Mouse (Mus musculus) megakaryocyte, embryonic 14.5 days (primary cell): ENCODE measurements at regions not wholly inside any gene's neighbourhood (a gene's known extent, or its start where the extent isn't known, plus 50 kb on each side); places are given as distances from the start of the nearest gene placed in this dataset.

ENCODE experiments used
- H3K27me3 ChIP-seq: replicated peaks from 2 replicates; pipeline ENCODE3; 2012; ENCODE audit warnings: inconsistent platforms
- H3K36me3 ChIP-seq: replicated peaks from 2 replicates; pipeline ENCODE3; 2012; ENCODE audit warnings: low read length, inconsistent platforms, mixed read lengths
- H3K4me1 ChIP-seq: 2 replicates; pipeline ENCODE4 v1.6.1; 2012; ENCODE audit warnings: inconsistent platforms
- H3K4me3 ChIP-seq: replicated peaks from 2 replicates; pipeline ENCODE3; 2012; ENCODE audit warnings: moderate library complexity, mild to moderate bottlenecking, inconsistent platforms
- H3K9me3 ChIP-seq: 2 replicates; pipeline ENCODE4 v1.6.1; 2012; ENCODE audit warnings: inconsistent platforms
- FLI1 ChIP-seq: IDR thresholded peaks from 2 replicates; pipeline ENCODE4 v1.6.1; 2012; ENCODE audit warnings: low read length, inconsistent platforms, mixed read lengths
- GATA1 ChIP-seq: IDR thresholded peaks from 3 replicates; pipeline ENCODE4 v1.6.1; 2012; ENCODE audit warnings: mixed read lengths, low read length, inconsistent platforms, borderline replicate concordance

DNA sequence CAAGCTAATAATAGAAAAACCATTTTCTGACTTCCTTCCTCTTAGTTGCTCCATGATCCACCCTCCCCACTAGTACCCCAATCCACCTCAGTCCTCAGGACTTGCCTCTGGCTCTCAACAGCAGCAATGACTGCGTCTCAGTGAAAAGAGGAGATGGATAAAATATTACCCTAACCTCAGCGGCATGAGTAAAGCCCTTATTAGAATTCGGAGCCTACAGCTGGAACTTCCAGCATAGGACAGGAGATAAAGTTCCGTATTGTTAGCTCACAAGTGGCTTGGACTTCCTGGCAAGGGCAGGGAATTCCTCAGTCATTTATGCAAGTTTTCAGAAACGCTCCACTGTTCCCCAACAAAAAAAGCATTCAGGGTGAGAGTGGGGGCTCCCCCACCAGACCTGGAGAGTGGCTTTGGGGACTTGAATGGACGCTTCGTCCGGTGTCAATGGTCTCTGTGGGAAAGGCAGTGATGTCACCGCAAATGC is 106.2 kb upstream of the Pabpc6 start:
- no peaks in the 10 kb centered on the region for H3K36me3 ChIP-seq
- H3K4me3 ChIP-seq: peak overlapping the region; percentile 78
- H3K4me1 ChIP-seq: peaks cover 48% of the 10 kb centered on the region
- H3K27me3 ChIP-seq: no peaks in the 10 kb centered on the region
- H3K9me3 ChIP-seq: no peaks in the 10 kb centered on the region
- TF ChIP-seq GATA1 (no peak), FLI1 (no peak)

DNA sequence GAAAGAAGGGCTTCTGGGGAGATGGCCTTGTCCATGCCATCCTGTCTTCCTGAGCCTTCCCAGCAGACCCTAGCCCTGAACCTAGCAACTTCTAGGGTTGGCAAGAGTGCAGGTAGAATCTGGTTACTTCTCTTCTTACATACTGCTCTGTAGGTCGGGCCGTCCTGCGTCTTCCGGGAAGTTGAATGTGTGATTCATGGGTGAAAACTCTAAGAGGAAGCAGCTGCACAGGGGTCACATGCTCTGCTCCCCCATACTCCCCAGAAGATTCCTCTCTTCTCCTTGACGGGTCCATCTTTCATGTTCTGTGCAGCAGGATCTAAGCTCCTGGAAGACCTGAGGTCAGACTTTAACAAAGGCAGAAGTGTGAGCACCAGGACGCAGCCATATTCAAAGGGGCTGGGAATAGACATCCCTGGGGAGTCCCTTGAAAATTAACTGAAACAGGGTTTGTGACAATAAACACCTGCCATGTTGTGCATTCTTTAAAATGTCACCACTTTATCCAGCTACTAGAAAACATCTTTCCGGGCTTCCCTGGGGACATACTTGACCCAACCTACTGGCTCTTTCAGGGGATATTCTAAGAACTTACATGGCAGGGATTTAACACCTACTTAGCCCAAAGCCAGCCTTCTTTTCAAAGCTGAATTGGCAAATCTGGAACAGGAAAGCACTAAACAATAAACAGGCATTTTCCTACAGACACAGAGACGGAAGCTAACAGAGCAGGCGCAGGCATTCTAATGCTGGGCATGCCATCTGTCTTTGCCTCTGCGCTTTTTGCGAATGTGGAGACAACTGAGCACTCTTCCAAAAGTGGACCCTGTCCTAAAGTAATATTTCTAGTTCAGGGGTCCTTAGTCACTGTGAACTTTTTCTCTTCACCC is 105.5 kb upstream of the Pabpc6 start:
- no peak for TF ChIP-seq FLI1
- no peak for TF ChIP-seq GATA1
- H3K4me3 ChIP-seq: no peak overlapping the region
- H3K4me1 ChIP-seq: peaks cover 48% of the 10 kb centered on the region
- H3K36me3 ChIP-seq: no peaks in the 10 kb centered on the region
- no peaks in the 10 kb centered on the region for H3K9me3 ChIP-seq
- no peaks in the 10 kb centered on the region for H3K27me3 ChIP-seq

DNA sequence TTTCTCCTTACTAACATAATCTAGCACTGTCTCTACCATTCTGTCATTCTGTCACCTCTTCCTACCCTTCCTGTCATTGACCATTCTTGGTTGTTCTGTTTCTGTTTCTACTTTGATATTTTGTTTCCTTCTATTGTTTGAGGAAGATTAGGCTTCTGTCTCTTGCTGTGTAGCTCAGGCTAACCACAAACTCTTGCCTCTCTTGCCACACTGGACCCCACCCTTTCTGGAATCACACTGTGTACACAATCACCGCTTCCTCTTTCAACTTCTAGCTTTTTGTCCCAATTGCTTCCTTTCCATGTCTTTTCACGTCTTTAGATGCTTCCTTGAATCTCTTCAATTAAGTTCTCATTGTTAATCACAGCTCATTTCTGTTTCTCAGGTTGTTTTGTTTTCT is 104.2 kb upstream of the Pabpc6 start:
- 0 out of 2 replicates have a peak, but pooled peaks cover 3% of the 10 kb centered on the region for H3K9me3 ChIP-seq
- H3K27me3 ChIP-seq: no peaks in the 10 kb centered on the region
- no peaks in the 10 kb centered on the region for H3K36me3 ChIP-seq
- peaks cover 58% of the 10 kb centered on the region for H3K4me1 ChIP-seq
- no peak for TF ChIP-seq FLI1
- H3K4me3 ChIP-seq: no peak overlapping the region

DNA sequence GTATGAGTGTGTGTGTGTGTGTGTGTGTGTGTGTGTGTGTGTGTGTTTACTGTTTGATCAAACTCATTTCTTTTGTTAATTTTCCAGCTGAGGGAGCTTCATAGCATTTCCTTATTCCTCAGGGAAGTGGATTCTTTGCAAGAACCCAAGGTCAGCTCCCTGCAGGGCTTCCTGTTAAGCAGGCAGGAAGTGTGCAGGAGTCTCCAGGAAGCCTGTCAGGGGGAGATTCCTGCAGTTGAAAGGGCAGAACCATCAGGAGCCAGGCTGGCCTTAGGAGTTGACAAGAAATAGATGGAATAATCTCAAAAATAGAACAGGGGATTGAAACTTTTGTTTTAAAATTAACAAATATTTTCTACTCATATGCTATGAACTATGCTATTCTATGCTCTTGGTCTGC is 98.8 kb upstream of the Pabpc6 start:
- no peak overlapping the region for H3K4me3 ChIP-seq
- no peak for TF ChIP-seq GATA1
- no peaks in the 10 kb centered on the region for H3K36me3 ChIP-seq
- peaks cover 39% of the 10 kb centered on the region for H3K4me1 ChIP-seq
- H3K27me3 ChIP-seq: peaks cover 5% of the 10 kb centered on the region
- 0 out of 2 replicates have a peak, but pooled peaks cover 3% of the 10 kb centered on the region for H3K9me3 ChIP-seq

DNA sequence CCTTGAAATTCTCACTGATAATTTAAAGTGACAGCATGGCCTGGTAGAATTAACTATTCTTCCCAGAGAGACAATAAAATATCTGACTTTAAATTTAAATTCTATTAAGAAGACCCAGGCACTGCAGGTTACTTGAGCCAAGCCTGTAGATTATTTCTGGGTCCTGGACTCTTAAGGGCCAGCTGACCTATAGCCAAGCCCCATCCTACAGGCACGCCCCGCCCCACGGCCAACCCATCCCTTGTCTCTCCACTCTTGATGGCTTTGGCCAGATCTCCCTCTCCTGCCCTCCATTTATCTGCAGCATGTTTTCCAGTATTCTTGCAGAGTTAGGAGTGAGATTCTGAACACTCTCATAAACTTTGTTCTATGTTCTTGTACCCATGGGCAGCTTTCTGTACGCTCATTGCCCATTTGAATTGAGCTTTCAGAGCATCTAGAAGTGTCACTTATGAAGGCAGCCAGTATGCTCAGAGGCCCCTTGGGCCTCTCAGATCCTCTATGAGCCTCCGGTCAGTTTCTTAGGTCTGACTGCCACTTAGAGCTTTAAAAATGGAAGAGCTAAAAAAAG is 96.2 kb upstream of the Pabpc6 start:
- no peaks in the 10 kb centered on the region for H3K36me3 ChIP-seq
- peaks cover 43% of the 10 kb centered on the region for H3K4me1 ChIP-seq
- H3K9me3 ChIP-seq: 0 out of 2 replicates have a peak, but pooled peaks cover 3% of the 10 kb centered on the region
- TF ChIP-seq GATA1: no peak
- TF ChIP-seq FLI1: no peak
- H3K4me3 ChIP-seq: no peak overlapping the region
- H3K27me3 ChIP-seq: peaks cover 8% of the 10 kb centered on the region

DNA sequence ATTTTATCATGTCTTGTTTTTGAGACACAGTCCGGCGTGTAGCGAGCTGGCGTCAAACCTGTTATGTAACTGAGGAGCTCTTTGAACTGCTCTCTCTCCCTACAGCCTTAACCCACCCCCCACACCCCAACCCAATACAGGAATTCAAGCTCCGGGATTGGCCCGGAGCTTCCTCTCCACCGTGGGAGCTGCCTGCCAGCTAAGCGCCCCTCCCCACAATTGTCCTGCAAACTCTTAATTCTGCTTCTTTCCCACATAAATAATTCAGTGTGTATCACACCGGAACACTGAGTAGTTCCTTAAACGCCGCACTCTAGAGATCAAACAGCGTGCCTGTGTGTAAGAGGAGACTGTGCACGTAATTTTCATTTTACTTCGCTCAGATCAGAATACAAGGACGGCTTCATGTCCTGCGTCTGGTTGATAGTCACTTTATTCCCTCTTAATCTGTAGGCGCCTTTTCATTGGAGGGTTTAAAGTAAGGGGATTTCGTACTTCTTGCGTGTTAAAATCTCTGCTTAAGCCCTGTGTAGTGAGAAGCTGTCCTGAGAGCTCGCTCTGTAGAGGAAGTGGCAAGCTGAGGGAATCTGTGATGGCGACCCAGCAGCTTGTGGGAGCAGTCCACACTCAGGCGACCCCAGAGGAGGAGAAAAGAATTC is 95.3 kb upstream of the Pabpc6 start:
- H3K4me3 ChIP-seq: peak overlapping the region; percentile 84
- TF ChIP-seq FLI1 (no peak), GATA1 (no peak)

DNA sequence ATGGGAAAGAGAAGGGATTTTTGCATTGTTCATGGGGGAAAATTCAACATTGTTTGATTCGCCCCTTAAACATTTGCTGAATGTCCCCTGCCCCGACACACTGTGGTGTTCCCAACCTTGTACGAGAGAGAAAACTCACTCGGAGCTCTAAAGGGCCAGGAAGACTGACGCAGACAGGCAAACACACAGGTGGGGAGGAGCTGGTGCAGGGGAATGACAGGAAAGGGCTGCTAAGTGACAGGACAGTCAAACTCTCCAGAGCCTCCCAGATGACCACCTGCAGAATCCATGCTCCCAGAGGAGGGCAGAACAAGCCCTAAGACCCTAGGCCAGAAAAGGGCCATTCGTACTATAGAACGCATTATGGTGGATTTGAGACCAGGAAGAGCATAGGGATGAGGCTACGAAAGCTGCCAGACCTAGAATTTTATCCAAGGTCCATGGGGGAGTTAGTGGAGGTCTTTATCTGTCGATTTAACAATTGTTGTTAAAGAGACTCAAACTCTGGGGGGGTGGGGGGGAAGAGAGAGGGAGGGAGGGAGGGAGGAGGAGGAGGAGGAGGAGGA is 94.6 kb upstream of the Pabpc6 start:
- peak overlapping the region; percentile 3 for H3K4me3 ChIP-seq
- peaks cover 8% of the 10 kb centered on the region for H3K27me3 ChIP-seq
- no peaks in the 10 kb centered on the region for H3K9me3 ChIP-seq
- no peak for TF ChIP-seq GATA1
- no peak for TF ChIP-seq FLI1
- H3K36me3 ChIP-seq: no peaks in the 10 kb centered on the region
- H3K4me1 ChIP-seq: peaks cover 48% of the 10 kb centered on the region

More for the DNA sequence above, 95.3 kb upstream of the Pabpc6 start:
- H3K4me1 ChIP-seq: peaks cover 50% of the 10 kb centered on the region
- H3K9me3 ChIP-seq: 0 out of 2 replicates have a peak, but pooled peaks cover 3% of the 10 kb centered on the region
- H3K27me3 ChIP-seq: peaks cover 8% of the 10 kb centered on the region
- H3K36me3 ChIP-seq: no peaks in the 10 kb centered on the region

DNA sequence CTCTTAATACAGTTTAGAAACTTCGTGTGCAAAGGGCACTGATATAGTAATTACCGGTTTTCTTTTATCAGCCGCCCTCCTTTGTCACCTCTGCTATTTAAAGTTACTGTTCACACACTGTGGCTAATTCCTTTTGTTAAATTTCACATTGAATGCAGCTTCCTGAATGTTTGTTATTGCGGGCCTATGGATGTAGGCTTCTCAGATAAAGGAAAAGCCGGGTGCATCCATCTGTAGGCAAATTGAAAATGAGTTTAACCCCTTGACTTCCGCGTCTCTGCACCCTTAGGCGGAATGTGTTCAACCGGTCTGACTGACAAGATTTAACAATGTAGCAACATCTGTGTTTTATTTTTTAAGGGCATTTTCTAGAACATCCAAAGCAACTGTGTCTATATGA is 93.6 kb upstream of the Pabpc6 start:
- TF ChIP-seq FLI1 (no peak), GATA1 (no peak)
- Histone ChIP-seq H3K9me3 (no peaks in the 10 kb centered on the region), H3K4me3 (no peak overlapping the region), H3K36me3 (no peaks in the 10 kb centered on the region), H3K4me1 (peaks cover 38% of the 10 kb centered on the region), H3K27me3 (peaks cover 8% of the 10 kb centered on the region)

DNA sequence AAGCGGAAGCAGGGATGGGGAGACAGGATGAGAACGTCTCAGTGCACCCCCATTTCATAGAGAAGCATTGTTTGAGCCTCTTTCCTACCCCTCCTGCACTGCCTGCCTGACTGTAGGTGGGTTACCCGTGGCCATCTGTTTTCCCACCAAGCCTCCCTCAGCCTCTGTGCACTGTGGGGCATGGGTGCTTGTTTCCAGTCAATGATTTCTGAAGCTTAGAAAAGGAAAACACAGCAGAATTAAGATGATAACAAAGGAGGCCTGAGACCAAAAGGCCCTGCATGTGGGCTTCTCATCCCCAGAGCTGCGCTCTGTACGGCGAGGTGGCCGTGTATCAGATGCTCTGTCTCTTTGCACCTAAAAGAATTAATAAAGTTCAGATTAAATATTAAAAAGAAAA is 92.9 kb upstream of the Pabpc6 start:
- no peak overlapping the region for H3K4me3 ChIP-seq
- TF ChIP-seq GATA1 (no peak), FLI1 (no peak)
- H3K27me3 ChIP-seq: peaks cover 8% of the 10 kb centered on the region
- H3K4me1 ChIP-seq: peaks cover 35% of the 10 kb centered on the region
- no peaks in the 10 kb centered on the region for H3K9me3 ChIP-seq
- no peaks in the 10 kb centered on the region for H3K36me3 ChIP-seq

DNA sequence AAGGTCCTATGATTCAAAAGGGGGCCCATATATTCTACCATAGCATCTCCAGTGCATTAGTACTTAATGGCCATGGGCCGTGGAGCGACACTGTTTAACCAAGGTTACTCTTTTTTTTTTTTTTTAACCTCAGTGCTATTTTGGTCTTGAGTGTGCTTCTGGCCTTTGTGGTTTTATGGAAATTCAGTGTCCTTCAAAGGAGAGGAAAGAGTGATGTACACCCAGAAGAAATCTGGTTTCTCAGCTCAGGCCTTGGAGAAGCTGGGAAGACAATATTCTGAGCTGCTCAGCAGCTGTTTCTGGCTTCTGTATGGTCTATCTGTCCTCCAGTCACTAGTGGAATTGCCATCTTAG is 91.2 kb upstream of the Pabpc6 start:
- Histone ChIP-seq H3K9me3 (no peaks in the 10 kb centered on the region), H3K4me3 (no peak overlapping the region), H3K4me1 (peaks cover 46% of the 10 kb centered on the region), H3K36me3 (no peaks in the 10 kb centered on the region), H3K27me3 (peaks cover 6% of the 10 kb centered on the region)
- no peak for TF ChIP-seq GATA1
- TF ChIP-seq FLI1: no peak
